Mouse (Mus musculus) spleen, adult 2 months (tissue): ENCODE results near the gene Fgfr2. TPM values are rescaled to one million over a fixed set of nuclear protein-coding genes. Genes with fewer than 3 reads are reported as not detected.

ENCODE experiments used
- DNase-seq, 2 experiments: peaks; one replicate each; pipeline versions ENCODE4 v3.0.0 to v3.0.0-alpha.2; 2012 to 2021; ENCODE audit warnings: low spot score in 2 of 2, low read depth in 1 of 2
- H3K27ac ChIP-seq: fragments of 200-500 bp; 2 replicates; pipeline ENCODE4 v1.5.1; 2012; ENCODE audit warnings: low read length, inconsistent platforms; ENCODE audit not compliant: insufficient read depth
- H3K27me3 ChIP-seq: fragments of 200-500 bp; 2 replicates; pipeline ENCODE4 v1.6.1; 2012; ENCODE audit warnings: mild to moderate bottlenecking, moderate library complexity, low read length, inconsistent platforms; ENCODE audit not compliant: control insufficient read depth, insufficient read depth
- H3K36me3 ChIP-seq: fragments of 200-500 bp; 2 replicates; pipeline ENCODE4 v1.6.1; 2012; ENCODE audit warnings: mild to moderate bottlenecking, low read length, inconsistent platforms; ENCODE audit not compliant: control insufficient read depth, insufficient read depth
- H3K4me1 ChIP-seq: fragments of 200-500 bp; 2 replicates; pipeline ENCODE4 v1.6.1; 2011; ENCODE audit warnings: inconsistent platforms; ENCODE audit not compliant: control insufficient read depth, insufficient read depth, insufficient read length
- H3K4me3 ChIP-seq: fragments of 200-500 bp; 2 replicates; pipeline ENCODE4 v1.5.1; 2011; ENCODE audit warnings: mild to moderate bottlenecking, inconsistent platforms; ENCODE audit not compliant: insufficient read depth, insufficient read length; ENCODE audit errors: extremely low read depth
- CTCF ChIP-seq: fragments of 200-500 bp; IDR thresholded peaks from 2 replicates; pipeline ENCODE4 v1.5.1; 2011; ENCODE audit warnings: mild to moderate bottlenecking, inconsistent platforms; ENCODE audit not compliant: insufficient read depth, insufficient read length, insufficient replicate concordance; ENCODE audit errors: extremely low read depth
- POLR2A ChIP-seq: fragments of 200-500 bp; IDR thresholded peaks from 2 replicates; pipeline ENCODE4 v1.6.1; 2011; ENCODE audit warnings: low read depth, low read length, inconsistent platforms
- WGBS: fragments of 180-500 bp; shearing (Covaris S2); methylation state at CpG from one replicate; pipeline ENCODE4 v1.1.7; 2018; 5-methylcytosine and 5-hydroxymethylcytosine counted together
- polyA plus RNA-seq: library from polyadenylated mRNA; depleted of rRNA; stranded (reverse); fragments of >200 nt; gene quantifications from 2 replicates; pipeline ENCODE4 v1.2.3, GENCODE M21; 2012

Fgfr2 gene
- polyA plus RNA-seq, 1 experiment, result 1.6 TPM

GRCm38 (mm10) chr7:130304642-130305041 is 2818.5 kb downstream of the Fgfr2 start:
- H3K27ac ChIP-seq, result no peak overlapping the region
- no peaks in the 10 kb centered on the region for H3K36me3 ChIP-seq
- DNase-seq, result no peak
- 76% methylated on average over 1 of the region's 1 CpGs for WGBS
- H3K4me1 ChIP-seq, result no peaks in the 10 kb centered on the region
- H3K4me3 ChIP-seq, result no peak overlapping the region
- no peaks in the 10 kb centered on the region for H3K27me3 ChIP-seq
- TF ChIP-seq POLR2A (no peak), CTCF (no peak)

GRCm38 (mm10) chr7:130303464-130303863 is 2819.7 kb downstream of the Fgfr2 start:
- Histone ChIP-seq H3K27me3 (no peaks in the 10 kb centered on the region), H3K36me3 (no peaks in the 10 kb centered on the region), H3K4me3 (no peak overlapping the region), H3K27ac (no peak overlapping the region), H3K4me1 (no peaks in the 10 kb centered on the region)
- WGBS, result 85% methylated on average over 8 of the region's 8 CpGs
- no peak for DNase-seq
- TF ChIP-seq CTCF, result no peak

- Histone ChIP-seq H3K4me3 (no peak overlapping the region), H3K4me1 (no peaks in the 10 kb centered on the region), H3K27ac (no peak overlapping the region), H3K27me3 (no peaks in the 10 kb centered on the region), H3K36me3 (no peaks in the 10 kb centered on the region)
- no peak for DNase-seq
- TF ChIP-seq POLR2A (no peak), CTCF (no peak)
- WGBS, result 91% methylated on average over 3 of the region's 3 CpGs
Measured at GRCm38 (mm10) chr7:130300606-130301005, 2822.5 kb downstream of the Fgfr2 start.

GRCm38 (mm10) chr7:130298926-130299594 is 2824.1 kb downstream of the Fgfr2 start:
- DNase-seq, result no peak
- 90% methylated on average over 3 of the region's 3 CpGs for WGBS
- TF ChIP-seq CTCF, result no peak
- TF ChIP-seq POLR2A, result no peak
- no peaks in the 10 kb centered on the region for H3K4me1 ChIP-seq
- H3K36me3 ChIP-seq, result no peaks in the 10 kb centered on the region
- H3K27me3 ChIP-seq, result no peaks in the 10 kb centered on the region
- no peak overlapping the region for H3K27ac ChIP-seq
- no peak overlapping the region for H3K4me3 ChIP-seq

GRCm38 (mm10) chr7:130291179-130291578 is 2832.0 kb downstream of the Fgfr2 start:
- H3K27me3 ChIP-seq, result no peaks in the 10 kb centered on the region
- no peak for DNase-seq
- WGBS, result 74% methylated on average over 6 of the region's 6 CpGs
- TF ChIP-seq POLR2A (no peak), CTCF (no peak)
- H3K27ac ChIP-seq, result no peak overlapping the region
- no peak overlapping the region for H3K4me3 ChIP-seq
- H3K4me1 ChIP-seq, result no peaks in the 10 kb centered on the region
- H3K36me3 ChIP-seq, result no peaks in the 10 kb centered on the region

GRCm38 (mm10) chr7:130289428-130289790 is 2833.7 kb downstream of the Fgfr2 start:
- no peak overlapping the region for H3K4me3 ChIP-seq
- no peak for DNase-seq
- TF ChIP-seq POLR2A (no peak), CTCF (no peak)
- no peak overlapping the region for H3K27ac ChIP-seq
- WGBS, result 84% methylated on average over 9 of the region's 9 CpGs
- no peaks in the 10 kb centered on the region for H3K36me3 ChIP-seq
- no peaks in the 10 kb centered on the region for H3K4me1 ChIP-seq
- no peaks in the 10 kb centered on the region for H3K27me3 ChIP-seq

DNA sequence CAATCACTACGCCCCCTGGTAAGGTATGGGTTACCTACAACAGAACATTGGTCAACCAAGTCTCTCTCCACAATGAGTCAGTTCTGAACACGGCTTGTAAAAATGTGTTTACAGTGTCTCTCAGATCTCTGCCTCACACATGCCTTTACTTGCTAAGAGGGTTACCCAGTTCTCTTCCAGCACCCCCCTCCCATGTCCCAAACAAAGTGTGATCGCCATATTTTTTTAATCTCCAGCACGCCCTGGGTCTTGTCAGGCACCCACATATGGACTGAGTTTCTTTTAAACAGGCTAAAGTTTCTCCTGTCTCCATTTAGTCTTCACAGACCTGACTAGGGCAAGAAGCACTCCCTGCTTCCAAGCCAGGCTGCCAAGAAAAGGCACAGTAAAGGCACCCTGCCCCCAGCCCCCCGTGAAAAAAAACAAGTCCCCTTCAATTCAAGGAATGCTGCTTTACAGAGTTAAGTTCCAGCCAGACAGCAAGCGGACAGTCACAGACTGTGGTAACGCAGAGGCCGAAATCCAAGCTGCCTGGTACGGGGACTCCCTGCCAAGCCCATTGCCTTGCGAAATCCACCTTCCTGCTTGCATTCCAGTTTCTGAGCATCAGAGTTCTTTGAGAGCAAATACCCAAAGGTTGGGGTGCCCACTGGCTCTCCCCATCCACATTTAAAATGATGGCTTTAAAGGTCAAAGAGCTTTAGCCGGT is 2834.3 kb downstream of the Fgfr2 start:
- TF ChIP-seq POLR2A (no peak), CTCF (no peak)
- Histone ChIP-seq H3K4me3 (no peak overlapping the region), H3K4me1 (no peaks in the 10 kb centered on the region), H3K27ac (no peak overlapping the region), H3K36me3 (no peaks in the 10 kb centered on the region), H3K27me3 (no peaks in the 10 kb centered on the region)
- WGBS, result 83% methylated on average over 11 of the region's 11 CpGs
- DNase-seq, result no peak
